Mouse (Mus musculus) small intestine, adult 2 months (tissue): ENCODE results near the gene Dll4. TPM values are rescaled to one million over a fixed set of nuclear protein-coding genes. Genes with fewer than 3 reads are reported as not detected.
A peak's percentile ranks its signal among the peaks of the same experiment; 100 is the strongest.

Source experiments
- H3K27ac ChIP-seq: fragments of 200-500 bp; 2 replicates; pipeline ENCODE4 v1.5.1; 2012; ENCODE audit warnings: low read depth, low read length, control low read depth, inconsistent platforms; ENCODE audit not compliant: insufficient read depth
- H3K27me3 ChIP-seq: fragments of 200-500 bp; 2 replicates; pipeline ENCODE4 v1.6.1; 2012; ENCODE audit warnings: mild to moderate bottlenecking, moderate library complexity, low read length, inconsistent platforms; ENCODE audit not compliant: control insufficient read depth, insufficient read depth
- H3K36me3 ChIP-seq: fragments of 200-500 bp; 2 replicates; pipeline ENCODE4 v1.6.1; 2012; ENCODE audit warnings: mild to moderate bottlenecking, low read length, control low read depth, inconsistent platforms; ENCODE audit not compliant: control insufficient read depth, insufficient read depth
- H3K4me1 ChIP-seq: fragments of 200-500 bp; 2 replicates; pipeline ENCODE4 v1.6.1; 2012; ENCODE audit warnings: low read length, inconsistent platforms, mixed read lengths; ENCODE audit not compliant: control insufficient read depth, insufficient read depth, insufficient read length
- H3K4me3 ChIP-seq: fragments of 200-500 bp; 2 replicates; pipeline ENCODE4 v1.5.1; 2012; ENCODE audit warnings: low read depth, mild to moderate bottlenecking, control low read depth, inconsistent platforms, low read length, moderate library complexity
- CTCF ChIP-seq: fragments of 200-500 bp; IDR thresholded peaks from 2 replicates; pipeline ENCODE4 v1.5.1; 2012; ENCODE audit warnings: low read depth, mild to moderate bottlenecking, control low read depth, inconsistent platforms, low read length, moderate library complexity, mixed read lengths; ENCODE audit not compliant: insufficient replicate concordance, insufficient read length; ENCODE audit errors: extremely low read depth
- POLR2A ChIP-seq: fragments of 200-500 bp; IDR thresholded peaks from 2 replicates; pipeline ENCODE4 v1.6.1; 2012; ENCODE audit warnings: low read depth, mild to moderate bottlenecking, control low read depth, inconsistent platforms, low read length, moderate library complexity
- WGBS: fragments of 180-500 bp; shearing (Covaris S2); methylation state at CpG from one replicate; pipeline ENCODE4 v1.1.7; 2018; 5-methylcytosine and 5-hydroxymethylcytosine counted together
- polyA plus RNA-seq: library from polyadenylated mRNA; depleted of rRNA; stranded (reverse); fragments of >200 nt; gene quantifications from 2 replicates; pipeline ENCODE4 v1.2.3, GENCODE M21; 2012

The Dll4 gene
- polyA plus RNA-seq, 1 experiment = 22.1 TPM

GRCm38 (mm10) chr2:119292281-119292680 lies 33.3 kb upstream of the Dll4 start:
- Histone ChIP-seq H3K27ac (no peak overlapping the region), H3K4me3 (no peak overlapping the region), H3K36me3 (peaks cover 59% of the 10 kb centered on the region), H3K27me3 (no peaks in the 10 kb centered on the region), H3K4me1 (peaks cover 5% of the 10 kb centered on the region; the same call in 1 of the 2 replicates)
- TF ChIP-seq POLR2A (no peak), CTCF (no peak)
- 89% methylated on average over 5 of the region's 5 CpGs for WGBS

- Histone ChIP-seq H3K36me3 (peaks cover 64% of the 10 kb centered on the region), H3K27me3 (no peaks in the 10 kb centered on the region), H3K4me1 (peaks cover 6% of the 10 kb centered on the region), H3K4me3 (no peak overlapping the region), H3K27ac (no peak overlapping the region)
- 92% methylated on average over 17 of the region's 17 CpGs for WGBS
- TF ChIP-seq POLR2A = no peak
- no peak for TF ChIP-seq CTCF
These were observed 32.7 kb upstream of the Dll4 start for GRCm38 (mm10) chr2:119292852-119293251.

GRCm38 (mm10) chr2:119293311-119293710 lies 32.3 kb upstream of the Dll4 start:
- Histone ChIP-seq H3K4me3 (no peak overlapping the region), H3K4me1 (peaks cover 8% of the 10 kb centered on the region), H3K27ac (no peak overlapping the region), H3K27me3 (no peaks in the 10 kb centered on the region), H3K36me3 (peaks cover 68% of the 10 kb centered on the region)
- 94% methylated on average over 17 of the region's 17 CpGs for WGBS
- TF ChIP-seq POLR2A (no peak), CTCF (no peak)

GRCm38 (mm10) chr2:119293776-119294390 lies 31.7 kb upstream of the Dll4 start:
- peaks cover 70% of the 10 kb centered on the region for H3K36me3 ChIP-seq
- TF ChIP-seq CTCF (no peak), POLR2A (no peak)
- WGBS = 92% methylated on average over 34 of the region's 34 CpGs

GRCm38 (mm10) chr2:119294411-119294810 lies 31.2 kb upstream of the Dll4 start:
- Histone ChIP-seq H3K36me3 (peaks cover 71% of the 10 kb centered on the region), H3K4me1 (peaks cover 16% of the 10 kb centered on the region), H3K27ac (no peak overlapping the region), H3K27me3 (no peaks in the 10 kb centered on the region), H3K4me3 (no peak overlapping the region)
- TF ChIP-seq POLR2A = no peak
- no peak for TF ChIP-seq CTCF
- WGBS = 91% methylated on average over 18 of the region's 18 CpGs

More at GRCm38 (mm10) chr2:119293776-119294390, 31.7 kb upstream of the Dll4 start:
- Histone ChIP-seq H3K4me3 (no peak overlapping the region), H3K4me1 (peaks cover 13% of the 10 kb centered on the region), H3K27me3 (no peaks in the 10 kb centered on the region), H3K27ac (no peak overlapping the region)

- H3K4me1 ChIP-seq = peaks cover 27% of the 10 kb centered on the region
- H3K27me3 ChIP-seq = no peaks in the 10 kb centered on the region
- TF ChIP-seq CTCF (no peak), POLR2A (no peak)
- no peak overlapping the region for H3K4me3 ChIP-seq
- no peak overlapping the region for H3K27ac ChIP-seq
- WGBS = 90% methylated on average over 12 of the region's 12 CpGs
- peaks cover 56% of the 10 kb centered on the region for H3K36me3 ChIP-seq
These were observed 28.8 kb upstream of the Dll4 start for GRCm38 (mm10) chr2:119296756-119297155.

GRCm38 (mm10) chr2:119297506-119297905 lies 28.1 kb upstream of the Dll4 start:
- Histone ChIP-seq H3K4me1 (peaks cover 27% of the 10 kb centered on the region), H3K27ac (no peak overlapping the region), H3K36me3 (peaks cover 52% of the 10 kb centered on the region), H3K27me3 (no peaks in the 10 kb centered on the region), H3K4me3 (no peak overlapping the region)
- WGBS = 93% methylated on average over 19 of the region's 19 CpGs
- TF ChIP-seq CTCF (no peak), POLR2A (no peak)

GRCm38 (mm10) chr2:119298330-119298729 lies 27.3 kb upstream of the Dll4 start:
- no peaks in the 10 kb centered on the region for H3K27me3 ChIP-seq
- H3K27ac ChIP-seq = peak overlapping the region; percentile 75
- TF ChIP-seq CTCF (peak; percentile 87; the same call in 1 of the 2 replicates), POLR2A (no peak)
- H3K4me3 ChIP-seq = no peak overlapping the region
- H3K4me1 ChIP-seq = peaks cover 27% of the 10 kb centered on the region
- WGBS = 30% methylated on average over 5 of the region's 5 CpGs
- peaks cover 43% of the 10 kb centered on the region for H3K36me3 ChIP-seq
